Mouse (Mus musculus): ENCODE measurements around the gene Ffar1.

DNA sequence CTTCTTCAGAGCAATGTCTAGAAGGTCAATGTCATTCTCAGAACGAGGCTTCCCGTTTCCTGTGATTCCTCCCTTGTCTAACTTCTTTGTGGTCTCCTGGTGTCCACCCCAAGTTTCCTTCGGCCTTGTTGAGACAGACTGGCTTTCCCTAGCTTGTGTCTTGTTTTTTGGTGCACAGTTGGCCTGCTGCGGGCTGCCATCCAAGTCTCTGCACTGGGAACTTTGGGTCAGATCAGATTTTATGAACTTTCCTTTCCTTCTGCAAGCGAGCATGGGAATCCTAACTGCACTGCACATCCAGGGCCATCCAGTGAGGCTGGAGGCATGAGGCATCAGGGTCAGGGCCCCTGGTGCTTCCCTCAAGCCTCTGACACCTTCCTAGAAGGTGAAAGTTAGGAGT lies 39.8 kb downstream of the Ffar1 start:
- no peak for TF ChIP-seq CTCF (IDR thresholded peaks at IDR 0.05; ENCODE audit: control insufficient read depth, insufficient read depth, low read length)
- TF ChIP-seq POLR2A (IDR thresholded peaks at IDR 0.05; ENCODE audit: borderline replicate concordance, control insufficient read depth, low read depth, low read length): no peak
